Mouse (Mus musculus) lung, adult 2 months (tissue): ENCODE measurements around the gene Plcb3.

ENCODE experiments used
- CTCF ChIP-seq: fragments of 200-500 bp; IDR thresholded peaks from 2 replicates; pipeline ENCODE4 v1.5.1; 2011; ENCODE audit warnings: mild to moderate bottlenecking, low read length, control low read depth; ENCODE audit not compliant: insufficient read depth
- POLR2A ChIP-seq: fragments of 200-500 bp; IDR thresholded peaks from 2 replicates; pipeline ENCODE4 v1.6.1; 2011; ENCODE audit warnings: low read depth, mild to moderate bottlenecking, control low read depth, low read length, borderline replicate concordance; ENCODE audit errors: extremely low read depth

DNA sequence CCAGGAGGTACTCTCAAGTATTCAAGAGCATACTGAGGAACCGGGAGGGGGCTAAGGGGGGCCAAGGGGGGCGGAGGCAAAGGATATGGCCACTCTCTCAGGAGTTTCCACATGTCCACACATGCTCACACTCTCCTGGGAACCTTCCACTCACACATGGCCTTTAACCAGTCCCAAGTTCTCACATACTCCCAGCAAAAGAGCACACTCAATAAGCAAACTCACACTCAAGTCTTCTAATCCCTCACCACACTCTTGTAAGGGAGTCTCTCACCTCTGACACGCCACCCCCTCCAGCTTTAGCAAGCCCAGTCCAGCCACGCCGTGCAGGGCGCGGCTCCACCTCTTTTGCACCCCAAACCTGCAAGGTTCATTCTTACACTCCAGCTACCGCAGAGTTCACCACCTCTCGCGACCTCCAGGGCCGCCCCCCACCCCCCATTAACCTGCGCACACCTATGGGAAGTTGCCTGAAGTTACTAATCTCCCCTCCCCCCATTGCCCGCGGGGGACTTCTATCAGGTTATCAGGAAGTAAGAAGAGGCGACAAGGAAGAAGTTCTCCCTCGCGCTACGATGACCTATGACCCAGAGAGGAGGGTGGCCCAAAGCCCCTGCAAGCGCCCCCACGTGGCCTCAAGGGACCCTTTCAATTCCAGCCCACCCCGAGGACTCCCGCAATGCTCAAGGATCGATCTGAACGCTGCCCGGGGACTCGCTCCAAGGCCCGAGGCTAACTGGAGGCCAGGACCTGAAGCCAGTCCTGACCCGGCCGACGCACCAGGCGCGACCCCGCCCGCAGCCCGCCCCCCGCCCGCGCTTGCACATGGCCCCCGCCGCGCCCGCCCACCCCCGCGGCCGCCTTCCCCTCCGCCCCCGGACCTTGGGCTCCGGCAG, 55.3 kb downstream of the Plcb3 start:
- TF ChIP-seq CTCF (no peak), POLR2A (no peak)
